Mouse (Mus musculus): Measurements from ENCODE around the gene Gpr107. TPM values are rescaled to one million over a fixed set of nuclear protein-coding genes. Genes with fewer than 3 reads are reported as not detected.

Gpr107 gene
- polyA plus RNA-seq, 2 experiments from 2014 or later: 44.8 to 45.0 TPM

DNA sequence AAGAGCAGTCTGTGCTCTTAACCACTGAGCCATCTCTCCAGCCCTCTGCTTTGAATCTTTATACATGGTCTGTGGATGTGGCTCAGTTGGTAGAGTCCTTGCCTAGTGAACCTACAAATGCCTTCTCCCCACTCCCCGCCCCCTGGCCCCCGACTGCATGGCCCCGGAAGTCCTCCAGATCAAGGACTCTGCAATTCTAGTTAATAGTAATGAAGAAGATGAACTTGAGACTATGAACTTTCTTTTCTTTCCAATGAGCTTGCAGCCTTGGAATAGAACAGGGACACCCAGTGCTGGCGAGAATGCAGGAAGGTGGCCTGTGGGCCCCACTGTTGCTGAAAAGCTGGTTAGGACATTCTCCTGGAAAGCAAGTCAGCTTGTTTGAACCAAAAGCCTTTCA lies 100.1 kb downstream of the Gpr107 start:
- ATAC-seq: no peak

DNA sequence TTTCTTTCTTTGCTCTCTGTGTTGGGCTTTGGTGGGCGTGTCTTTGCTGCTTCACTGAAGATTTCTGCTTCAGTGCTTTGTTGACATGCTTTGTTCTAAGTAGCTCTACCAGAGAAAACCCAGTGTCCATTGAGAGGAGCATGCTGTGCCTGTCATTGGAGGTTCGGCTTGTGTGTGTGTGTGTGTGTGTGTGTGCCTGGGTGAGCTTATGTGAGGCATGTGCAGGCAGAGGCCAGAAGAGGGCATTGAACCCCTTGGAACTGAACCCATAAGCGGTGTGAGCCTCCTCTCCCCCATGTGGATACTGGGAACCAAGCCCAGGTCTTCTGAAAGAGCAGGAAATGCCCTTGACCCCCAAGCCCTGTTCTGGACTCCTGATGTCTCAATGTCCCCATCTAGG lies 101.3 kb downstream of the Gpr107 start:
- no peak for ATAC-seq

DNA sequence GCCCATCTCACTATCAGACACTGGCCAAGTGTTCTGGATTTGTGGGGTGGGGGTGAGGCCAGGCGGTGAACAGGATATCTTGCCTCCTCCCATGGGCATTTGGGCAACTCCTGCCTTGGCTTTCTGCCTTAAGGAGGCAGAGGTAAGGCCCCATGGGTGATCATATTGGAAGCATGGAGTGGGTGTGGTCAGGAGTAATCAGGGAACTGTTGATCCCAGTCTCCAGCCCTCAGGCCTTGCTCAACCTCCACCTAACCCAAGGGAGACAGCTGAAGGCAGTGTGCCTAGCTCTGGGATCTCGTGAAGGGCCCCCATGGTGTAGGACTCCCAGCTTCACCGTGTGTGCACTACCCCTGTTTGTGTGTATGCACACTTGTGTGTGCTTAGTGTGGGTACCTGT lies 102.7 kb downstream of the Gpr107 start:
- ATAC-seq: no peak

DNA sequence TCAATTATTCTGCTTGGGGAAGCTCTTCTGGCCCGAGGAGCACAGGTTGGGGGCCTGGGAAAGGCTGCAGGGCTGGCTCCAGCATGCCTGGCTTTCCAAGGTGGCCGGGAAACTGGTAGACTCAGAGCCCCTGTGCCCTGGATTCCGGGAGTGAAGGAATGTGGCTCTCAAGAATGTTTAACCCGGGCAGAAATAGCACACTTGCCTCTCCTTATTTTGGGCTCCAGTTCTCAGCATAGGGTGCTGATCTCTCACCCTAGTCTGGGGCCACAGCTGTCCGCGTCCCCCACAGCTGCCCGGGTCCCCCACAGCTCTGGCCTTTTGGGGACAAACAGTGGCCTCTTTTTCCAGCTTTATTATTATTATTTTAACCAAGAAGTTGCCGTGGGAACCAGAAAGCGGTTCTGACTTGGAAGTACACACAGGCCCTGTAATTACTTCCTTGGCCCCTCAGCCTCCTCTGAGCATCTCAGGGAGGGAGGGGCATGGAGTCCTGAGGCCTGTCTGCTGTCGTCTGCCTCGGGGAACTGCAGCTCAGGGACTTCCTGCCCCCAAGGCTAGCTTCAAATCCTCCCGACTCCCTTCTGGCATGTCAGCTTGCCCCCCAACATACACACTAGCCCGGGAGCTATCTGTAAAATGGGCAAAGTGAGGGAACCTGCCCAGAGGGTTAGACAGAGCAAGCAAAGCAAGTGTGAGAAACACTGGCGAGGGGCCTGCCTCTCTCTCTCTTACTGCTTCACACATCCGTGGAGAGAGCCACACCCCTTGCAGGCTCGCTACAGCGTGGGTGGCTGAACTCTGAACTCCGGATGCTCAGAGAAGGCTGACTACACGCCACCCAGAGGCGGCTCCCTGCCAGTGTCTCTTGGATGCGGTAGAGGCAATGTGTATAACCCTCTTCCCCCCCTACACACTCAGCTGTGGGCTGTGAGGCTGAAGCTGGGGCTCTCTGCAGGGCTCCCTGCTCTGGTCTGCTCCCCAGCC lies 104.1 kb downstream of the Gpr107 start:
- peak; percentile 98 for ATAC-seq

DNA sequence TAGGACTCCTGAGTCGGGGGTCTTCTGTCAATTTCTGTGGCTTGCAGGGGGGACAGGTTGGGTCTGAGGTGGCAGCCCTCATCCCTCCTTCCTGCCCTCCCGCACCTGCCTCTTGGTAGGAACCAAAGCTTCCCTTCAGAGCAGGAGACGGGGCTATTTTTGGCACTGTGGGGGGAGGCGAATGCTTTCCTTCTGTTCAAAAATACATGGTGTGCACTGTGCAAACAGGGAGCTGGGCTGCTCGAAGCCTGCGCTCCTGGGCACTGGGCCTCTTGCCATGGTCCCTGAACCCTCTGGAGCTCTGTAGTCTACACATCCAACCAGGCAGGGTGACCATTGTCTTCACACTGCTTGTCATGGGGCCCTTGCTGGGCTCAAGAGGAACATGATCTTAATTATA lies 105.0 kb downstream of the Gpr107 start:
- ATAC-seq: no peak

DNA sequence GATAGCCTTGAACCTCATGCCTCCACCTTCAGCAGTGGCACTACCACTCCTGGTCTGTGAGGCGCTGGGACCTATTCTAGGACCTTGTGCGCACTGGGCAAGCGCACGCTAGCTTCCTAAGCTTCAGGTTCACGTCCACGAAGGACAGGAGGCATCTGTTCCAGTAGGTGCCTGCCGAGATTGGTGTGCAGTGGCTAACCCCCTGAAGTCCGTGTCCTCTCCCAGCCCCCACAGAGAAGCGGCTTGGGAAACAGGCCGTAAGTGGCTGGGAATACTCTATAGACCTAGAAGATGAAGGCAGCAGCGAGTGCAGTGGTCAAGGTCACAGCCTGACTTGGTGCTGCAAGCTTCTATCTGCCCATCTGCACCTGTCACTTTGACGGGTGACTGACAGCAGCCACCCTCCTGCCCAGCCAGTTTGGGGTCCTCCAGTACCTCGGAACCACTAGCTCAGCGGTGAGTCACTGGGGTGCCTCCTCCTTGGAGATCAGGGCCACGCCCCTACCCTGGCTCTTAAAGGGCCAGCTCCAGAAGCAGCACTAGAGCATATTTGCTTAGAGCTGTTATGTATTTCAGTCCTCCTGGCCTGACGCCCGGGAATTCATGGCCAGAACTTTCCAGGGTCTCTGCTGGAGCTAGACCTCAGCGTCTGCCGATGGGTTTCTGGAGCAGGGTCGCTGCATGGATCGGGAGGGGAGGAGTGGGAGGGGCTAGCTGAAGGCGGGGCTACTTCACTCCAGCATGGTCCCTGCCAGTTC lies 106.7 kb downstream of the Gpr107 start:
- ATAC-seq: peak; percentile 38

DNA sequence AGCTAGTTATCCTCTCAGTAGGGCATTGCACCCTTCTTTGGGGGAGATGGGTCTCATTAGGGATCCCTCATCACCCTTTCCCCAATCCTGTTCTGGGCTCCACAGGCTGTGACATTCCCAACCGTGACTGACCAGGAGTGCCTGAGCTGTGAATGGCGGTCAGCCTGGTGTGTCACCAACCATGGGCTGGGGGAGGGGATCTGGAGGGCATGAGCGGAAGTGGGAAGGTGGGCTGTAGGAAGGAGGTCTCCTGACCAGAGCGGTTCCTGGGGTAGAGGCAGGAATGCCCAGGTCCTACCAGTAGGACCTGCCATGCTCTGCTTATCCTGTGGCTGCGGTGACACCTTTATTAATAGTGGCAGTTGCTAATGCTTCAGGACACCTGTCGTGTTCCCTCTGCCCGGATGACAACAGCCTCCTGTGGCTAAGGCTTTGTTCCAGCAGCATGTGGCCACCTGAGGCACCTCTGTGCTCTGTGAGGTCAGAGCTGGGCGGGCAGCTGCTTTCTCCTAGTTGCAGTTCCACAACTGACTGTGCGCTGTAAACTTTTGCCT lies 107.3 kb downstream of the Gpr107 start:
- ATAC-seq: no peak

DNA sequence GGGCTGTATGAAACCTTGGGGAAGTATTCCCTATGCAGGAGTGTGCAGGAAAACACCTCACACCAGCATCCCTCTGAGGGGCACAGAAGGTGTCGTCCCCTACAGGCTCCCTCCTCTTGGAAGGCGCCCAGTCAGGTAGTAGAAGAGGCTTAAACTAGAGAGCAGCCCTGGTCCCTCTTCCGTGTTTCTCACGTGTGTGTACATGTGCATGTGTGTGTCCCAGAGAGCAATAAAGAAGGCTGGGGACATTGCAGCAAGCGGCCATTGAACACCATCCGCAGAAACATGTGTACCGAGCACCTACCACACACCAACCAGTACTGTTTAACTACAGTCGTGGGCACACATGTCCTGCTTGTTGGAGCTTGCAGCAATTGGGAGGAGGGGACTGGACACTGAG lies 108.4 kb downstream of the Gpr107 start:
- no peak for ATAC-seq

DNA sequence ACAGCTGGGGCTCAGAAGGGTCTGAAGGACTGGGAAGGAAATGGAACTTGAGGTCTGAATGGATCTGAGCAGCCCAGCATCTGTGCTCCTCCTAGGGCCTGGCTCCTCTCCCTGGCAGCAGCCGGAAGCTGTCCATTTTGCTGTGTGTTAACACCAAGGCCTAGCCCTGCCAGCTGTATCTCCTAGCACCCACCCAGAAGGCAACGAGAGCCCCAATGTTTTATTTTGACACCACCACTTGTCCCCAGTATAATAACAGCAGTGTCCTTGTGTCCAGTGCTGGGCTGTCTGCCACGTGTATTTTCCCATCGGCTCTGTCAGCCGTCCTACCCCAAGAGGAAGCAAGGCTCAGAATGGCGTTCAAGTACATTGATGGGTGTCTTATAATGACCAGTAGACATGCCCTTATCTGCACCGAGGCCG lies 110.9 kb downstream of the Gpr107 start:
- no peak for ATAC-seq

DNA sequence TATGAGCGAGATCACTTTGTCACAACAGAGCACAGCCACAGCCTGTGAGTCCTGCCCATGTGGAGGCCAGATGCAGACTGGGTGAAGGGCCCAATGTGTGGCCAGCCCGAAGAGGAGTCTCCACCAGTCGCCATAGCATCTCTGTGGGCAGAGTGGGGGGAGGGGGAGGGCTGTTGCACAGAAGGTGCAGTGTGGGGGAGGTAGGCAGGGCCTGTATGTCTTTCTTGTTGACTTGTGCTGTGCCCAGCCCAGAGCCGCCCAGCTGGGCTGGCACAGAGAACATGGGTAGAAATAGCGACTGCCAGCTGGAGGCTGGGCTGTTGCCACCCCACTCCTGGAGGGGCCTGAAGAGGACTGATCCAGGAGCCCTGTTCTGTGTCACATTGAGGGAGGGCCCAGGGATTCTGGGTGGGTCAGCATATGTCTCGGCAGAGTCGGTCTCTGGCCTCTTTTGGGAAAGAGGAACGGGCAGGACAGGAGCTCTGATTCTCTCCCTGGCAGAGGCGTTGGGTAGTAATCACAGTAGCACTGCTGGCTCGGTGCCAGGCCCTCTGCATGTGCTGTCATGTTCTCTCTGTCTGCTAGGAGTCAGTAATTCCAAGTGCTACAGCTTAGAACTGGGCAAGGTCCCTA lies 111.7 kb downstream of the Gpr107 start:
- ATAC-seq: no peak

DNA sequence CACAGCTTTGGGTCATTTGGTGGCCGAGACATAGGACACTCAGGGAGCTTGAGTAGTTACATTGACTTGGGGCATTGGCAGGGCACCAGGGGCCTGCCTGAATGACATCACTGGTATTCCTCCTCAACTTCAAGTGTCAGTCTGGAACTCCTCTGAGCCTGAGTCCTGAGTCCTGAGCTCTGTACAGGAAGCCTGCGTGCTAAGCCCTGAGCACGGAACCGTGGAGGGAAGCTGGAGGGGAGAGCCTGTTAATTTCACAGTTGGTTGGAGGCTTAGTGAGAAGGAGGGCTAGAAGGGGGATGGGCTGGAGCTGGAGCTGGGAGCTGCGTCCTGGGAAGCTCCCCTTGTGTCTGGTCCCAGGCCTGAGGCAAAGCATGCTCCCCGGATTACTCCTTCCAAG lies 115.3 kb downstream of the Gpr107 start:
- no peak for ATAC-seq

Other genes with a start within 250 kb of the Gpr107 start
- gene Ptges, start 222.5 kb upstream of the Gpr107 start, polyA plus RNA-seq (2017; shearing (Covaris generic)): under 1 TPM in 1 of 2 experiments, not detected in 1; 0.09 TPM
- 10 to 100 TPM; 18.1 to 19.9 TPM for gene Tor1b, start 199.4 kb upstream of the Gpr107 start, polyA plus RNA-seq (2017; shearing (Covaris generic))
- 10 to 100 TPM; 63.1 to 67.7 TPM for gene Tor1a, start 184.4 kb upstream of the Gpr107 start, polyA plus RNA-seq (2017; shearing (Covaris generic))
- 10 to 100 TPM; 74.8 to 81.0 TPM for gene BC005624, start 170.1 kb upstream of the Gpr107 start, polyA plus RNA-seq (2017; shearing (Covaris generic))
- 10 to 100 TPM; 11.6 to 15.0 TPM for gene Usp20, start 170.0 kb upstream of the Gpr107 start, polyA plus RNA-seq (2017; shearing (Covaris generic))
- gene Fnbp1, start 10.3 kb upstream of the Gpr107 start, polyA plus RNA-seq (2017; shearing (Covaris generic)): 100 to 1,000 TPM in 1 of 2 experiments, 10 to 100 TPM in 1; 99.6 to 101 TPM
- 1 to 10 TPM in 1 of 2 experiments, under 1 TPM in 1; 0.53 to 1.4 TPM for gene Ncs1, start 93.5 kb downstream of the Gpr107 start, polyA plus RNA-seq (2017; shearing (Covaris generic))
- under 1 TPM; 0.48 to 0.53 TPM for gene Hmcn2, start 162.1 kb downstream of the Gpr107 start, polyA plus RNA-seq (2017; shearing (Covaris generic))